Mouse (Mus musculus) G1E-ER4 (cell line): ENCODE data around the gene Galm. TPM values are rescaled to one million over a fixed set of nuclear protein-coding genes. Genes with fewer than 3 reads are reported as not detected.

Source experiments
- GATA1 ChIP-seq: IDR thresholded peaks from one replicate; pipeline ENCODE4 v1.8.0; 2012; ENCODE audit warnings: low read length, inconsistent platforms
- polyA plus RNA-seq: library from polyadenylated mRNA; stranded (reverse); fragments of >175 nt; gene quantifications from 2 replicates; pipeline ENCODE4 v1.2.3, GENCODE M21; 2012

The Galm gene
- polyA plus RNA-seq, 1 experiment: not detected

GRCm38 (mm10) chr17:80148053-80148994 is 21.1 kb downstream of the Galm start:
- TF ChIP-seq GATA1: no peak

GRCm38 (mm10) chr17:80148995-80149388 is 21.7 kb downstream of the Galm start:
- TF ChIP-seq GATA1: no peak

GRCm38 (mm10) chr17:80151353-80151752 is 24.1 kb downstream of the Galm start:
- TF ChIP-seq GATA1: no peak

DNA sequence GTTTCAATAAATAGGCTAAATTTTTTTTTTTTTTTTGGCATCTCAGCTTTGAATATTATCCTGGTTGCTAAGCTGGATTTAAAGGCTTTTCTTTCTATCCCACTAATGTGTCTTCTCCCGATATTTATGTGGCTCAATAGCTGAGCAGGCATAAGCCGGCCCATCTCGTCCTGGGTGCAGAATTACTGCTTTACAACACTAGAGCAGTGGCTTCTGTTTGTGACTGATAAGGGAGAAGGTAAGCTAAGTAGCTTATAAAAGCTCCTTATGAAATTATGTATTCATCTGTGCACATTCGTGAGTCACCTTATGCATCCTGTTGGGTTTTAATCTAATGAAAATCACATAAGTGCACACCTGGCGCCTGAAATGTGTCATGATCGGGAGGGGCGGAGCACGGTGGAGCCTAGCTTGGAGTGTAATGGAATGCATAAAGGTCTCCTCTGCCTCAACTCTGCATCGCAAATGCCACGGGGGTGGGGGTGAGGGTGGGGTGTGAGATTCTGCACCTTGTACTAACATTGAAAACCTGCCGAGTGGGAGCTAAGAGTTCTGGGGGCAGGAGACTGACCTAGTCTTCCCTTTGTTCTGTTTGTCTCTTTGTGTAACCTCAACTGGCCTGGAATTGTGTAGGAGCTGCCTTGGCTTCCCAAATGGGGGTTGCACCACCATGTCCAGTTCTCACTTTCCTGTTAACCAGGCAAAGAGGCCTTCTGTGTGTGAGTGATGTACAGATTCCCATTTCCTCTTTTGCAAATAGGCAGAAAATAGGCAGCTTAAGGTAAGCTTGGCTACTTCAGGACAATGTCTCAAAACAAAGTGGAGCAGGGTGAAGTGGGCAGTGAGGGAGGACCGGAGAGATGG is 25.7 kb downstream of the Galm start:
- no peak for TF ChIP-seq GATA1

DNA sequence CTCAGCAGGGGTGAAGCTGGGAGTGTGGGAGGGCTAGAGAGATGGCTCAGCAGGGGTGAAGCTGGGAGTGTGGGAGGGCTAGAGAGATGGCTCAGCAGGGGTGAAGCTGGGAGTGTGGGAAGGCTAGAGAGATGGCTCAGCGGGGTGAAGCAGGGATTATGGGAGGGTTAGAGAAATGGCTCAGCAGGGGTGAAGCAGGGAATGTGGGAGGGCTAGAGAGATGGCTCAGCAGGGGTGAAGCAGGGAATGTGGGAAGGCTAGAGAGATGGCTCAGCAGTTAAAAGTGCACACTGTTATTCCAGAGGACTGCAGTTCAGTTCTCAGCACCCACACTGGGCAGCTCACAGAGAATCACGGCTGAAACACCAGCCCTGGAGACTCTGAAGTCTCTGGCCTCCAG is 26.4 kb downstream of the Galm start:
- TF ChIP-seq GATA1: no peak

- TF ChIP-seq GATA1: no peak
Measured at GRCm38 (mm10) chr17:80156905-80157304, 29.6 kb downstream of the Galm start.

- TF ChIP-seq GATA1: no peak
Measured at GRCm38 (mm10) chr17:80157489-80157888, 30.2 kb downstream of the Galm start.

GRCm38 (mm10) chr17:80160454-80160853 is 33.2 kb downstream of the Galm start:
- no peak for TF ChIP-seq GATA1

GRCm38 (mm10) chr17:80163991-80164390 is 36.7 kb downstream of the Galm start:
- no peak for TF ChIP-seq GATA1

GRCm38 (mm10) chr17:80165741-80166140 is 38.5 kb downstream of the Galm start:
- TF ChIP-seq GATA1: no peak

DNA sequence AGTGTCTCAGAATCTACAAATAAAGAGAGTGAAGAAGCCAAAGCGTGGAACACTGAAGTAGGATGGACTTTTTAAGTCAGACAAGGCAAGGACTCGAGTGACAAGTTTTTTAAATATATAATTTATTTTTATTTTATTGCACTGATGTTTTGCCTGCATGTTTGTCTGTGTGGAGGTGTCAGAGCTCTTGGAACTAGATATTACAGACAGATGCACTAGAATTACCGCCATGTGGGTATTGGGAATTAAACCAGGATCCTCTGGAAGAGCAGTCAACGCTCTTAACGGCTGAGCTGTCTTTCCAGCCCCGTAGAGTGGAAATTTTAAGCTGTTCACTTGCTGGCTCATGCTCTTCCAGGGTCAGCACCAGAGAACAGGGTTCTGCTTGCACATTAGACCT is 39.1 kb downstream of the Galm start:
- TF ChIP-seq GATA1: no peak

GRCm38 (mm10) chr17:80167436-80167835 is 40.2 kb downstream of the Galm start:
- no peak for TF ChIP-seq GATA1

GRCm38 (mm10) chr17:80167851-80168251 is 40.6 kb downstream of the Galm start:
- no peak for TF ChIP-seq GATA1

DNA sequence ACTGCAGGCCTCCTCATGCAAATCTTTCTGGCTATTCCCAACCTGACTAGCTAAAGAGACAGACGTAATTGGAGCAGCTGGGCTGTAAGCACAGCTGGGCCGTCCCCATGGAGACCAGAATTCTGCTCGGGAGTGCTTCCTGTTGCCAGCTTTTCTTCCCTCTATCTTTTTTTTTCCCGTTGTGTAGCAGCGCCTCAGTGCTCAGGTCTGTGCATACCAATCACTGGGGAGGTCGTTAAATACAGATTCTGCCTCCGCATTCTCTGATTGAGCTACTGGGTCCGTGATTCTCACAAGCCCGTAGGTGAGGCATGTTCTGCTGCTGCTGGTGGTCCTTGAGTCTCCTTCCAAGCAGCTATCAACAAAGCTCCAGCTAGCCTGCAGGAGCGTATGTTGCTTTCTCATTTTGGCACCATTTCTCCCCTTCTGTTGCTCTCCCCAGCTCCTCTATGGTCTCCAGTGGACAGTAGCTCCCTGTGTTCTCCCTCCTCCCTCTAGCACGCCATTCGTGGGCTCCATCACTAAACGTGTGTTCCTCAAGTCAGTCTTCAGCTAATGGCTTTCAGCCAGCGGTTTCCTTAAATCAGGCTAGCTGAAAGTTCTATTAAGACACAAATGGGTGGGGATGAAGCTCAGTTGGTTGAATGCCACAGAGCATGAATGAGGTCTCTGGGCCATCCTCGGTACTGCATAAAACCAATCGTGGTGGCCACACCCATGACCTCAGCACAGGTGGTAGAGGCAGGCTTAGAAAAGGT is 41.3 kb downstream of the Galm start:
- TF ChIP-seq GATA1: no peak

GRCm38 (mm10) chr17:80169792-80170191 is 42.5 kb downstream of the Galm start:
- TF ChIP-seq GATA1: no peak
